Mouse (Mus musculus) liver, embryonic 14.5 days (tissue): ENCODE data around the gene Bphl.

Source experiments
- CTCF ChIP-seq: IDR thresholded peaks from 2 replicates; pipeline ENCODE4 v1.5.1; 2016; ENCODE audit warnings: antibody characterized with exemption, low read depth, control low read depth
- EP300 ChIP-seq: IDR thresholded peaks from 2 replicates; pipeline ENCODE4 v1.6.1; 2016; ENCODE audit warnings: antibody characterized with exemption, low read depth

DNA sequence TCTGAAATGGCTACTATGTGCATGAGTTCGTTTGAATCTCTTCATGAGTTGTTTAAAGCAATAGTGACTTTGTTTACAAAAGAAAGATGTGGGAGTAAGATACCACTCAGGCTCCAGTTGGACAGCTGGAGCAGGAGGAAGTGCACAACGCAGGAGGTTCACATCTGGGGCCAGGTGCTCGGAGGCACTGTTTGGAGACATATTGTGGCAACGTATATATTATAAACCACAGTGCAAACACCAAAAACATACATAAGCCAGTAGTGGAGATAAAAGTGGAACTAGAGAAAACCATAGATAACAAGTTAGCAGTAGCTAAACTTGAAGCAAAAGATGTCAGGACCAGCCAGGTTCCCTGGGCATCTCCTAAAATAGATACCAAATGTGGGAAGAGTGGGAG, 82.0 kb downstream of the Bphl start:
- TF ChIP-seq CTCF, result no peak
- no peak for TF ChIP-seq EP300
